In the genomic region with DNA sequence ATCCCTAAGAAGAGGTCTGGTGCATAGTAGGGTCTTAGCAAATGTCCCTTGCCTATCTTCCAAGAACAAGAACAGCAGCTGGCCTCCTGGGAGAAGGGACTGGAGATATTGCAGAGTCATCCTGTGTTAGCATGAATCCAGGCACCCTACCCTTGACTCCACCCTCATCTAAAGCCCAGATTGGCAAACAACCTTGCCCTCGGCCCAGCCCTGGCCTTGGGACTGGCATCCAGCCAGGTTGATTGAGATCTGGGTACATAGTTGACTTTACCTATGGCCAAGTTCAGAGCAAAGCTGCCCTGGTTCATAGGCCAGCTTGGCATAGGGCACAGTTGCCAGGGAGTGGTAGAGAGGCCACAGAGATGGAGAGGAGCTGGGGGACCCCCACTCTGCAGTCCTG, we compare ENCODE assay signal across 16 mouse cellular contexts. TPM values are rescaled to one million over a fixed set of nuclear protein-coding genes. Genes with fewer than 3 reads are reported as not detected.
DNase-seq lines count a peak whose midpoint lies in the region; ATAC-seq and TF ChIP-seq lines count a peak whose summit lies in the region.
"Had no signal": no experiment of that assay in that cellular context is flagged by ENCODE, and none has a peak within 500 bp of the region (broad histone marks: within the 10 kb centered on the region; RNA-seq: fewer than 3 reads in every experiment).

No protein-coding gene starts in this region.

- WGBS in lung, adult 2 months: 21% methylated on average over 1 of the region's 1 CpGs
- WGBS in cerebellum, adult 2 months: 27% methylated on average over 1 of the region's 1 CpGs
- WGBS in midbrain, postnatal 0 days: 82% methylated on average over 1 of the region's 1 CpGs
- 70% methylated on average over 1 of the region's 1 CpGs for WGBS in midbrain, embryonic 15.5 days

- no peak overlapping the region for H3K9ac ChIP-seq in midbrain, postnatal 0 days (replicated peaks; ENCODE audit: low read length, poor library complexity, severe bottlenecking)
- no peak overlapping the region for H3K9ac ChIP-seq in midbrain, embryonic 15.5 days
- H3K9ac ChIP-seq: forebrain, embryonic 12.5 days; hindbrain, embryonic 14.5 days; limb, embryonic 15.5 days had no signal

- no peak for TF ChIP-seq CTCF in lung, adult 2 months (IDR thresholded peaks at IDR 0.05; ENCODE audit: insufficient read depth, low read length)
- no peak for TF ChIP-seq CTCF in cerebellum, adult 2 months (IDR thresholded peaks at IDR 0.05; ENCODE audit: borderline replicate concordance, insufficient read depth, low read depth, low read length)
- TF ChIP-seq CTCF in midbrain, postnatal 0 days (IDR thresholded peaks at IDR 0.05): no peak

- peaks cover 14% of the 10 kb centered on the region for H3K4me1 ChIP-seq in brown adipose tissue, adult 24 weeks (ENCODE audit: control insufficient read depth, insufficient read depth, insufficient read length, low read length)
- H3K4me1 ChIP-seq in lung, adult 2 months (ENCODE audit: control insufficient read depth, insufficient read depth, low read length): peaks cover 3% of the 10 kb centered on the region; the same call in 1 of the 2 replicates
- H3K4me1 ChIP-seq in cerebellum, adult 2 months (ENCODE audit: control insufficient read depth, insufficient read depth, low read length): no peaks in the 10 kb centered on the region; the same call in 1 of the 2 replicates
- H3K4me1 ChIP-seq in midbrain, postnatal 0 days (ENCODE audit: insufficient read depth, low read length): no peaks in the 10 kb centered on the region; the same call in 1 of the 2 replicates
- peaks cover 11% of the 10 kb centered on the region for H3K4me1 ChIP-seq in midbrain, embryonic 15.5 days

- no peaks in the 10 kb centered on the region for H3K36me3 ChIP-seq in midbrain, postnatal 0 days (ENCODE audit: insufficient read depth, low read length)
- no peaks in the 10 kb centered on the region for H3K36me3 ChIP-seq in midbrain, embryonic 15.5 days (replicated peaks)
- H3K36me3 ChIP-seq: forebrain, embryonic 12.5 days; limb, embryonic 15.5 days; midbrain, embryonic 10.5 days had no signal

- TF ChIP-seq POLR2A in lung, adult 2 months (IDR thresholded peaks at IDR 0.05; ENCODE audit: borderline replicate concordance, extremely low read depth, low read depth, low read length): no peak
- TF ChIP-seq POLR2A in cerebellum, adult 2 months (IDR thresholded peaks at IDR 0.05; ENCODE audit: borderline replicate concordance, insufficient read depth, low read length): no peak

- peak overlapping the region; percentile 82 for H3K27ac ChIP-seq in brown adipose tissue, adult 24 weeks (replicated peaks; ENCODE audit: low read depth, low read length)
- no peak overlapping the region for H3K27ac ChIP-seq in cerebellum, adult 2 months (ENCODE audit: insufficient read depth, low read length)
- H3K27ac ChIP-seq in midbrain, postnatal 0 days (ENCODE audit: low read depth, low read length): no peak overlapping the region
- no peak overlapping the region for H3K27ac ChIP-seq in midbrain, embryonic 15.5 days
- H3K27ac ChIP-seq: forebrain, embryonic 12.5 days; hindbrain, embryonic 14.5 days; limb, embryonic 15.5 days; midbrain, embryonic 10.5 days had no signal

- no peaks in the 10 kb centered on the region for H3K27me3 ChIP-seq in cerebellum, adult 2 months (ENCODE audit: control insufficient read depth, insufficient read depth, low read length)
- H3K27me3 ChIP-seq in midbrain, postnatal 0 days (ENCODE audit: insufficient read depth, low read length): no peaks in the 10 kb centered on the region
- no peaks in the 10 kb centered on the region for H3K27me3 ChIP-seq in midbrain, embryonic 15.5 days (replicated peaks)
- H3K27me3 ChIP-seq: CH12.LX; forebrain, embryonic 12.5 days; limb, embryonic 15.5 days had no signal

- no peak overlapping the region for H3K4me3 ChIP-seq in brown adipose tissue, adult 24 weeks (ENCODE audit: insufficient read depth, low read depth, low read length)
- H3K4me3 ChIP-seq in lung, adult 2 months (replicated peaks; ENCODE audit: extremely low read depth, low read depth, low read length): no peak overlapping the region
- no peak overlapping the region for H3K4me3 ChIP-seq in cerebellum, adult 2 months (replicated peaks; ENCODE audit: insufficient read depth, low read depth, low read length)
- no peak overlapping the region for H3K4me3 ChIP-seq in midbrain, postnatal 0 days (ENCODE audit: low read depth, low read length)
- no peak overlapping the region for H3K4me3 ChIP-seq in midbrain, embryonic 15.5 days
- H3K4me3 ChIP-seq: forebrain, embryonic 12.5 days; limb, embryonic 15.5 days; midbrain, embryonic 10.5 days had no signal

- no peaks in the 10 kb centered on the region for H3K9me3 ChIP-seq in midbrain, postnatal 0 days (ENCODE audit: low read length)
- H3K9me3 ChIP-seq in midbrain, embryonic 15.5 days: no peaks in the 10 kb centered on the region
- H3K9me3 ChIP-seq: forebrain, embryonic 12.5 days; limb, embryonic 15.5 days; midbrain, embryonic 10.5 days had no signal

- no peak overlapping the region for H3K4me2 ChIP-seq in midbrain, postnatal 0 days (ENCODE audit: low read depth, low read length, poor library complexity, severe bottlenecking)
- no peak overlapping the region for H3K4me2 ChIP-seq in midbrain, embryonic 15.5 days
- H3K4me2 ChIP-seq: forebrain, embryonic 12.5 days; hindbrain, embryonic 14.5 days; limb, embryonic 15.5 days had no signal

- DNase-seq in ovary, postnatal 36 days (ENCODE audit: low spot score): peak; percentile 39
- no peak for DNase-seq in ovary, postnatal 14 days (ENCODE audit: low spot score)
- DNase-seq in lung, adult 2 months: peak; percentile 46
- peak; percentile 69 for DNase-seq in urinary bladder, postnatal 25 days (ENCODE audit: low spot score)
- DNase-seq in cerebellum, adult 2 months: no peak
- no peak for DNase-seq in midbrain, postnatal 0 days (ENCODE audit: low spot score)

- ATAC-seq in midbrain, postnatal 0 days (ENCODE audit: low FRiP score): no peak
- no peak for ATAC-seq in midbrain, embryonic 15.5 days (replicated peaks)

RNA-seq across cellular contexts. Expression of gene Tsku, which starts 24.0 kb away (rescaled TPM):
- polyA plus RNA-seq in brown adipose tissue, adult 24 weeks (2012; ENCODE audit: insufficient read depth, insufficient read length, missing spikeins): 25.7 and 31.5 TPM in 2 replicates
- polyA plus RNA-seq in lung, adult 2 months (2012; rRNA removed): 22.0 and 29.3 TPM in 2 replicates
- polyA plus RNA-seq in cerebellum, adult 2 months (2012; rRNA removed): 1.7 and 1.9 TPM in 2 replicates
- 30.7 and 32.1 TPM in 2 replicates for total RNA-seq in midbrain, postnatal 0 days (2014; rRNA removed)
- 6.1 and 7.0 TPM in 2 replicates for polyA plus RNA-seq in midbrain, postnatal 0 days (2015; fragmentation: Nextera tagmentation; extraction: Ambion mirVana)
- polyA plus RNA-seq in midbrain, embryonic 15.5 days (2015; fragmentation: Nextera tagmentation; extraction: Ambion mirVana): 8.5 and 8.9 TPM in 2 replicates

RNA-seq across cellular contexts. Expression of gene Gucy2d, which starts 55.0 kb away (rescaled TPM):
- polyA plus RNA-seq in brown adipose tissue, adult 24 weeks (2012; ENCODE audit: insufficient read depth, insufficient read length, missing spikeins): not detected in 2 replicates
- polyA plus RNA-seq in lung, adult 2 months (2012; rRNA removed): 0.04 TPM in 1 of 2 replicates, not detected in the other
- 0.08 and 0.10 TPM in 2 replicates for polyA plus RNA-seq in cerebellum, adult 2 months (2012; rRNA removed)
- 0.05 TPM in 1 of 2 replicates, not detected in the other for total RNA-seq in midbrain, postnatal 0 days (2014; rRNA removed)
- polyA plus RNA-seq in midbrain, postnatal 0 days (2015; fragmentation: Nextera tagmentation; extraction: Ambion mirVana): 0.05 TPM in 1 of 2 replicates, not detected in the other
- 0.09 TPM in 1 of 2 replicates, not detected in the other for polyA plus RNA-seq in midbrain, embryonic 15.5 days (2015; fragmentation: Nextera tagmentation; extraction: Ambion mirVana)
- total RNA-seq: CH12.LX; layer of hippocampus, postnatal 25 days had no signal
- polyA plus RNA-seq: forebrain, embryonic 12.5 days; heart, embryonic 14.5 days; limb, embryonic 15.5 days; midbrain, embryonic 10.5 days; neural tube, embryonic 11.5 days had no signal

Comparison
In these comparisons a context has a peak if more than half of its experiments do, and no peak if none do; other contexts are left out.
1. DNase-seq: peak in ovary, postnatal 36 days (single experiment), lung, adult 2 months (single experiment) and urinary bladder, postnatal 25 days (single experiment); none in ovary, postnatal 14 days (single experiment), cerebellum, adult 2 months (0 of 2) and midbrain, postnatal 0 days (single experiment).